Mouse (Mus musculus) T-helper 2 cell (primary cell): ENCODE results near the gene Ddx27.

Experiments used
- in situ Hi-C: fragments of 300-600 bp; cut with MboI, MseI; formaldehyde crosslinking; loops from one replicate; pipeline ENCODE4 v1.15.1; 2025; ENCODE audit warnings: high pct_unique_total_duplicates

Gene Ddx27

GRCm38 (mm10) chr2:167062965-167063880, 48.2 kb downstream of the Ddx27 start, which contains the start of gene Znfx1:
Gene Znfx1, minus strand, starts transcription at chr2:167063015.
- in situ Hi-C loops = no loop called here

- in situ Hi-C loops = no loop called here
Measured at GRCm38 (mm10) chr2:167063906-167064496, 49.0 kb downstream of the Ddx27 start.

- in situ Hi-C loops = no loop called here
Measured at GRCm38 (mm10) chr2:167064601-167065295, 49.8 kb downstream of the Ddx27 start.

GRCm38 (mm10) chr2:167066031-167066430, 51.0 kb downstream of the Ddx27 start:
- in situ Hi-C loops = no loop called here

- in situ Hi-C loops = no loop called here
Measured at GRCm38 (mm10) chr2:167066528-167067516, 51.8 kb downstream of the Ddx27 start.

GRCm38 (mm10) chr2:167067575-167067974, 52.6 kb downstream of the Ddx27 start:
- in situ Hi-C loops = no loop called here

GRCm38 (mm10) chr2:167070341-167070740, 55.3 kb downstream of the Ddx27 start:
- in situ Hi-C loops = no loop called here

GRCm38 (mm10) chr2:167071266-167071640, 56.3 kb downstream of the Ddx27 start:
- in situ Hi-C loops = no loop called here

GRCm38 (mm10) chr2:167071641-167072601, 56.9 kb downstream of the Ddx27 start:
- in situ Hi-C loops = no loop called here

GRCm38 (mm10) chr2:167074587-167074986, 59.6 kb downstream of the Ddx27 start:
- in situ Hi-C loops = no loop called here

- in situ Hi-C loops = loop anchor here (5.0 kb wide), 1 partner anchor 136 kb away; no protein-coding TSS in a partner anchor
Measured at GRCm38 (mm10) chr2:167076352-167076751, 61.4 kb downstream of the Ddx27 start.

GRCm38 (mm10) chr2:167076759-167077158, 61.8 kb downstream of the Ddx27 start:
- in situ Hi-C loops = loop anchor here (5.0 kb wide), 1 partner anchor 136 kb away; no protein-coding TSS in a partner anchor

GRCm38 (mm10) chr2:167077199-167077962, 62.4 kb downstream of the Ddx27 start:
- in situ Hi-C loops = loop anchor here (5.0 kb wide), 1 partner anchor 135 kb away; no protein-coding TSS in a partner anchor

GRCm38 (mm10) chr2:167078486-167078885, 63.5 kb downstream of the Ddx27 start:
- in situ Hi-C loops = loop anchor here (5.0 kb wide), 1 partner anchor 134 kb away; no protein-coding TSS in a partner anchor

- in situ Hi-C loops = loop anchor here (5.0 kb wide), 1 partner anchor 133 kb away; no protein-coding TSS in a partner anchor
Measured at GRCm38 (mm10) chr2:167078931-167079495, 64.0 kb downstream of the Ddx27 start.

GRCm38 (mm10) chr2:167079535-167080257, 64.7 kb downstream of the Ddx27 start:
- in situ Hi-C loops = loop anchor here (5.0 kb wide), 1 partner anchor 133 kb away; no protein-coding TSS in a partner anchor

- in situ Hi-C loops = no loop called here
Measured at GRCm38 (mm10) chr2:167080387-167080786, 65.4 kb downstream of the Ddx27 start.

GRCm38 (mm10) chr2:167081135-167081534, 66.1 kb downstream of the Ddx27 start:
- in situ Hi-C loops = no loop called here
